Mouse (Mus musculus) kidney, postnatal 0 days (tissue): ENCODE measurements around the gene Rcan2. TPM values are rescaled to one million over a fixed set of nuclear protein-coding genes. Genes with fewer than 3 reads are reported as not detected.

Experiments
- ATAC-seq: fragments of 200-750 bp; cut with Nextera tagmentation; replicated peaks from 2 replicates; pipeline ENCODE4 v1.8.0; 2017; ENCODE audit warnings: low read depth, moderate number of reproducible peaks, moderate TSS enrichment, moderate library complexity; ENCODE audit not compliant: low FRiP score
- DNase-seq: peaks from one replicate; pipeline ENCODE4 v3.0.0-alpha.2; 2016; ENCODE audit warnings: low spot score
- H3K27ac ChIP-seq: fragments of 300-500 bp; sonication (generic); 2 replicates; pipeline ENCODE4 v1.5.1; 2014; ENCODE audit warnings: mild to moderate bottlenecking
- H3K27me3 ChIP-seq: fragments of 300-500 bp; sonication (generic); 2 replicates; pipeline ENCODE4 v1.6.1; 2014; ENCODE audit warnings: low read length, mixed read lengths; ENCODE audit not compliant: insufficient read depth
- H3K36me3 ChIP-seq: fragments of 300-500 bp; sonication (generic); 2 replicates; pipeline ENCODE4 v1.6.1; 2014; ENCODE audit warnings: low read length, mixed read lengths; ENCODE audit not compliant: insufficient read depth
- H3K4me1 ChIP-seq: fragments of 300-500 bp; sonication (generic); replicated peaks from 2 replicates; pipeline ENCODE4 v1.6.1; 2014; ENCODE audit warnings: antibody characterized with exemption, low read length, mixed read lengths; ENCODE audit not compliant: insufficient read depth
- H3K4me2 ChIP-seq: fragments of 300-500 bp; sonication (generic); 2 replicates; pipeline ENCODE4 v1.6.1; 2014; ENCODE audit warnings: mild to moderate bottlenecking, low read length, moderate library complexity, mixed read lengths
- H3K4me3 ChIP-seq: fragments of 300-500 bp; sonication (generic); replicated peaks from 2 replicates; pipeline ENCODE4 v1.5.1; 2014; ENCODE audit warnings: low read depth, low read length
- H3K9ac ChIP-seq: fragments of 300-500 bp; sonication (generic); 2 replicates; pipeline ENCODE4 v1.6.1; 2014; ENCODE audit warnings: low read depth, low read length
- H3K9me3 ChIP-seq: fragments of 300-500 bp; sonication (generic); replicated peaks from 2 replicates; pipeline ENCODE4 v1.6.1; 2016; ENCODE audit warnings: low read length, inconsistent platforms, mixed read lengths
- CTCF ChIP-seq: IDR thresholded peaks from 2 replicates; pipeline ENCODE4 v1.5.1; 2016; ENCODE audit warnings: antibody characterized with exemption, low read depth, mild to moderate bottlenecking, moderate library complexity
- WGBS: fragments of 180-500 bp; shearing (Covaris S2); extraction: QIAGEN DNeasy Blood & Tissue Kit; methylation state at CpG from one replicate; pipeline ENCODE4 v1.1.7; 2014; 5-methylcytosine and 5-hydroxymethylcytosine counted together
- polyA plus RNA-seq: library from polyadenylated mRNA; unstranded; fragments of >200 nt; fragmentation: Nextera tagmentation; extraction: Ambion mirVana; gene quantifications from 2 replicates; pipeline ENCODE4 v1.2.1, GENCODE M21; 2015

The Rcan2 gene
- polyA plus RNA-seq, 1 experiment from 2014 or later: 6.9 TPM

- Histone ChIP-seq H3K9me3 (no peaks in the 10 kb centered on the region), H3K4me2 (no peak overlapping the region), H3K9ac (no peak overlapping the region), H3K4me3 (no peak overlapping the region), H3K4me1 (no peaks in the 10 kb centered on the region), H3K27me3 (no peaks in the 10 kb centered on the region), H3K27ac (no peak overlapping the region), H3K36me3 (no peaks in the 10 kb centered on the region)
- DNase-seq (no peak), ATAC-seq (no peak)
- no peak for TF ChIP-seq CTCF
- WGBS: 78% methylated on average over 4 of the region's 4 CpGs
These were observed 212.8 kb downstream of the Rcan2 start for GRCm38 (mm10) chr17:44013756-44014510.

DNA sequence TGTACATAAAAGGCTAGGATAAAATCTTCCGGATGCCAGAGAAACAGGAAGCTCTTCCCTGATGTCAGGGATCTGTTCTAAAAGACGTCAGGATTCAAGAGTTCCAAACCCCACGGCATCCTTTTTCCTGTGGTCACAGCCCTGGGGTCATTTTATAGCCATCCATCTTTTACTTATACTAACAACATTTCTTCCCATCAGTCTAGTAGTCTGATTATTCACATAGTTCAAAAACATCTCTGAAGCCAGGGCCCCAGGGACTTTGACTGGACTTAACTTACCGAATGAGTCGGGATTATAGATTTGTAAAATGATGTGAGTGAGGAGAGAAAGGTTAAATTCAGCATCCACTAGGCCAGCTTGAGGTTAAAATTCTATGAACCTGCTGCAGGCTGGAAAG lies 215.2 kb downstream of the Rcan2 start:
- DNase-seq (no peak), ATAC-seq (no peak)
- H3K9me3 ChIP-seq: no peaks in the 10 kb centered on the region
- no peak overlapping the region for H3K4me2 ChIP-seq
- no peak for TF ChIP-seq CTCF
- no peaks in the 10 kb centered on the region for H3K27me3 ChIP-seq
- H3K4me3 ChIP-seq: no peak overlapping the region
- H3K27ac ChIP-seq: no peak overlapping the region
- 60% methylated on average over 5 of the region's 5 CpGs for WGBS
- no peaks in the 10 kb centered on the region for H3K36me3 ChIP-seq
- no peaks in the 10 kb centered on the region for H3K4me1 ChIP-seq
- H3K9ac ChIP-seq: no peak overlapping the region

- DNase-seq (no peak), ATAC-seq (no peak)
- no peak overlapping the region for H3K4me3 ChIP-seq
- WGBS: 77% methylated on average over 6 of the region's 6 CpGs
- H3K27ac ChIP-seq: no peak overlapping the region
- no peak overlapping the region for H3K4me2 ChIP-seq
- H3K9ac ChIP-seq: no peak overlapping the region
- H3K4me1 ChIP-seq: no peaks in the 10 kb centered on the region
- H3K36me3 ChIP-seq: no peaks in the 10 kb centered on the region
- H3K27me3 ChIP-seq: no peaks in the 10 kb centered on the region
- H3K9me3 ChIP-seq: no peaks in the 10 kb centered on the region
- no peak for TF ChIP-seq CTCF
These were observed 219.6 kb downstream of the Rcan2 start for GRCm38 (mm10) chr17:44020707-44021220.

DNA sequence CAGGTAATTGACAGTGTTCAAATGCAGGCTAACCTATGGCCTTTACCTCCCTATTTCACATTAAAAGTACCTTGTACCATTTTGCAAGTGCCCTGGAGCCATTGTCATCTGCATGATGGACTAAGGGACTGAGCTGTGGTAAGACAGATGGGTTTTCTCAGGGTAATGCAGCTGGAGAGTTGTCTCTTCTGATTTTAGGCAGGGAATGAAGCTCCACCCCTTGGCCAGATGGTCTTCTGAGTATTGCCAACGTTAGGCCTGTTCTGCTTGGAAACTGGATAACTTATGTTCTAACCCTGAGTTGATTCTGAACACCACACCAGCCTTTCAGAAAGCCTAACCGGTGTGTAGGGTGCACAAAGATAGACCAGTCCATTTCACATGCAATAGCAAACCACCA lies 222.7 kb downstream of the Rcan2 start:
- no peak for ATAC-seq
- no peak for TF ChIP-seq CTCF
- 59% methylated on average over 2 of the region's 2 CpGs for WGBS
- no peak for DNase-seq
- no peaks in the 10 kb centered on the region for H3K27me3 ChIP-seq
- H3K4me3 ChIP-seq: no peak overlapping the region
- H3K9ac ChIP-seq: no peak overlapping the region
- no peaks in the 10 kb centered on the region for H3K36me3 ChIP-seq
- H3K4me1 ChIP-seq: no peaks in the 10 kb centered on the region
- no peak overlapping the region for H3K4me2 ChIP-seq
- no peaks in the 10 kb centered on the region for H3K9me3 ChIP-seq
- H3K27ac ChIP-seq: no peak overlapping the region

- no peak overlapping the region for H3K4me3 ChIP-seq
- ATAC-seq (no peak), DNase-seq (no peak)
- no peaks in the 10 kb centered on the region for H3K4me1 ChIP-seq
- no peaks in the 10 kb centered on the region for H3K36me3 ChIP-seq
- no peak overlapping the region for H3K27ac ChIP-seq
- 75% methylated on average over 2 of the region's 2 CpGs for WGBS
- no peak overlapping the region for H3K9ac ChIP-seq
- no peak overlapping the region for H3K4me2 ChIP-seq
- no peaks in the 10 kb centered on the region for H3K27me3 ChIP-seq
- TF ChIP-seq CTCF: no peak
- no peaks in the 10 kb centered on the region for H3K9me3 ChIP-seq
These were observed 223.9 kb downstream of the Rcan2 start for GRCm38 (mm10) chr17:44025011-44025410.

DNA sequence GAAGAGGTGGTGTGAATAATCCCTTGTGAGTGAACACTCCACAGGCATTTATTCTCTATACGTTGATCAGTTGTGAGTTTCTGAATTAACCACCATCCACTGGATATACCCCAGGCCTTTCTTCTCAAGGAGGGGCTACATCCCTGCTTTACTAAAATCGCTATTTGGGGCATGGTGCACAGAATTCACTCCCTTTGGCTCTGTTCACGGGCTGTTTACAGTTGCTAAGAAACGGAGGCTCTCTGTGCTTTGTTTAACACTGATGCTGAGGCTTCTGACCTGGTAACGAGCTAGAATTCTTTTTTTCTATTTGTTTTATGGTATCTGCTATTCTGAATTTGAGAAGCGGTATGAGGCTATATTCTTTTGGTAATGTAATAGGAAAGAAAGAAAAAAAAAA lies 224.8 kb downstream of the Rcan2 start:
- no peak for ATAC-seq
- H3K4me2 ChIP-seq: no peak overlapping the region
- WGBS: 57% methylated on average over 6 of the region's 6 CpGs
- TF ChIP-seq CTCF: no peak
- no peak overlapping the region for H3K4me3 ChIP-seq
- no peaks in the 10 kb centered on the region for H3K27me3 ChIP-seq
- no peaks in the 10 kb centered on the region for H3K36me3 ChIP-seq
- no peak for DNase-seq
- no peaks in the 10 kb centered on the region for H3K4me1 ChIP-seq
- no peak overlapping the region for H3K9ac ChIP-seq
- H3K27ac ChIP-seq: no peak overlapping the region
- no peaks in the 10 kb centered on the region for H3K9me3 ChIP-seq
